Mouse (Mus musculus): ENCODE measurements around the gene F11r. TPM values are rescaled to one million over a fixed set of nuclear protein-coding genes. Genes with fewer than 3 reads are reported as not detected.

Gene F11r
- polyA plus RNA-seq, 1 experiment from 2014 or later: 95.8 TPM

DNA sequence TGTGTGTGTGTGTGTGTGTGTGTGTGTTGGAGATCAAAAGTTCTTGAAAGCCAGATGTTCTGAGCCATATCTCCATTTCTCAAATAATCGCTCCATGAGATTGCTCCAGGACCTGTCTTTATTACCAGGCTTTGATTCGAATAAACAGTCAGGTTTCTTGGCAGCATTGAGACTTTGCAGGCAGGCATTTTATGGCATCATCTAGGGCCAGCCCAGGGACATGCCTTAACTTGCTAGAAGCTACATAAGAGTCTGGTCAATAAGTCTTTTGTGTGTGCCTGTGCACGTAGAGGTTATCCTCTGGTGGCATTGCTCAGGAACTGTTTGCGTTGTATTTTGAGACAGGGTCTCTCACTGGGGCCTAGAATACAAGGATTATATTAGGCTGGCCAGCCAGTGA lies 36.2 kb downstream of the F11r start:
- TF ChIP-seq EP300 (optimal IDR thresholded peaks at IDR 0.05): no peak
- no peak for TF ChIP-seq CTCF (IDR thresholded peaks at IDR 0.05; ENCODE audit: low read depth)
- no peaks in the 10 kb centered on the region for H3K9me3 ChIP-seq (ENCODE audit: control insufficient read depth, low read length)
- H3K27me3 ChIP-seq (ENCODE audit: control insufficient read depth, insufficient read depth, low read length): no peaks in the 10 kb centered on the region
- H3K4me2 ChIP-seq (replicated peaks; ENCODE audit: low read depth): no peak overlapping the region
- WGBS: 61% methylated on average over 4 of the region's 4 CpGs
- no peak overlapping the region for H3K9ac ChIP-seq (ENCODE audit: low read length)
- ATAC-seq (ENCODE audit: low FRiP score, low TSS enrichment): no peak
- no peak for DNase-seq (ENCODE audit: low spot score)
- no peak overlapping the region for H3K4me3 ChIP-seq (ENCODE audit: low read depth, low read length)
- no peaks in the 10 kb centered on the region for H3K4me1 ChIP-seq (replicated peaks; ENCODE audit: control insufficient read depth, insufficient read depth)
- H3K36me3 ChIP-seq (ENCODE audit: control insufficient read depth, insufficient read depth, low read length): no peaks in the 10 kb centered on the region
- H3K27ac ChIP-seq (replicated peaks): no peak overlapping the region

DNA sequence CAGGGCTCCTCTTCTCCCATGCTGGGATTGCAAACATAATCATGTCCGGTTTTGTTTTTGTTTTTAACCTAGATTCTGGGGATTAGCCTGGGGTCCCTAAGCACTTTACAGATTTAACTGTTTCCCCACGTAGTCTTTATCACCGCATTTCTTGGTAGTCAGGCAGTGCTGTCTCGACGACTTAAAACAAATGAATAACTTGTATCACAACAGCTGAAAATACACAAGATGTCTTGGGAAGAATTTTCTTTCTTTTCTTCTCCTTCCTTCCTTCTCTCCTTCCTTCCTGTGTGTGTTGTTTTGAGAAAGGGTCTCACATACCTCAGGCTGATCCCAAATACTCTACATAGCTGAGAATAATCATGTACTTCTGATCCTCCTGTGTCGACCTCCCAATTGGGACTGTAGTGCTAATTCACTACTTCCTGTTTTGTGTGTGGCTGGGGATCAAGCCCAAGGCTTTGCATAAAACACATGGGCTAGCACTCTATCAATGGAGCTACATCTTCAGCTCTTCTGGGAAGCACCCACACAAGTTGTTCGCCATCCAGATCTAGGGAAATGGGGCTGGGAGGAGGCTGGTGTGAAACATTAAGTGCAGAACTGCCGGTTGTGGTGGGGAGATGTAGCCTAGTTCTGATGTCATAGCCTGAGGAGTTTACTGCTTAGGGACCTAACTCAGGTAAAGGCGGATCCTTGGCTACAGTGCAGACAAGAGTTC lies 36.7 kb downstream of the F11r start:
- DNase-seq (ENCODE audit: low spot score): no peak
- no peak overlapping the region for H3K27ac ChIP-seq (replicated peaks)
- H3K9ac ChIP-seq (ENCODE audit: low read length): no peak overlapping the region
- no peak for ATAC-seq (ENCODE audit: low FRiP score, low TSS enrichment)
- no peak for TF ChIP-seq CTCF (IDR thresholded peaks at IDR 0.05; ENCODE audit: low read depth)
- no peak for TF ChIP-seq EP300 (optimal IDR thresholded peaks at IDR 0.05)
- H3K9me3 ChIP-seq (ENCODE audit: control insufficient read depth, low read length): no peaks in the 10 kb centered on the region
- WGBS: 62% methylated on average over 9 of the region's 9 CpGs
- no peaks in the 10 kb centered on the region for H3K36me3 ChIP-seq (ENCODE audit: control insufficient read depth, insufficient read depth, low read length)
- H3K4me2 ChIP-seq (replicated peaks; ENCODE audit: low read depth): no peak overlapping the region
- no peaks in the 10 kb centered on the region for H3K27me3 ChIP-seq (ENCODE audit: control insufficient read depth, insufficient read depth, low read length)
- H3K4me1 ChIP-seq (replicated peaks; ENCODE audit: control insufficient read depth, insufficient read depth): no peaks in the 10 kb centered on the region
- H3K4me3 ChIP-seq (ENCODE audit: low read depth, low read length): no peak overlapping the region

DNA sequence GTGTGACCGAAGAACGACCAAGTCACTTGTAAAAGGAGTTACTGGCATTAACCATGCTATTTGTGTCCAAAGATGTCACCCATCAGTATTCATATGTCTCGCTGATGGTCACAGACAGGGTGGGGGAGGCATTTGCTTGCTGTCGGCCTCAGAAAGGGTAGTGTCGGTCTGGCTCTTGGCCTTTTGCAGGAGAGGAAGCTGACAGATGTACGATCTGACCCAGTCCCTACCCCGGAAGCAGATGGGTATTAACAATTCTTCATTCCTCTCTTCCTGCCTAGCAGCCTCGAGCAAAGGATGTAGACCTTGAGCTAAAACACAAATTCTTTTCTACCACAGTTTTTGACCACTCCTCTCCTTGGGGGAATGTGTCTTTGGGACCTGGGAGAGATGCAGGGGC lies 39.8 kb downstream of the F11r start:
- no peaks in the 10 kb centered on the region for H3K9me3 ChIP-seq (ENCODE audit: control insufficient read depth, low read length)
- peak overlapping the region; percentile 89 for H3K27ac ChIP-seq (replicated peaks)
- no peak overlapping the region for H3K4me3 ChIP-seq (ENCODE audit: low read depth, low read length)
- no peak overlapping the region for H3K4me2 ChIP-seq (replicated peaks; ENCODE audit: low read depth)
- H3K9ac ChIP-seq (ENCODE audit: low read length): no peak overlapping the region
- TF ChIP-seq EP300 (optimal IDR thresholded peaks at IDR 0.05) (no peak), CTCF (IDR thresholded peaks at IDR 0.05; ENCODE audit: low read depth) (no peak)
- H3K4me1 ChIP-seq (replicated peaks; ENCODE audit: control insufficient read depth, insufficient read depth): no peaks in the 10 kb centered on the region
- no peaks in the 10 kb centered on the region for H3K36me3 ChIP-seq (ENCODE audit: control insufficient read depth, insufficient read depth, low read length)
- 61% methylated on average over 8 of the region's 8 CpGs for WGBS
- H3K27me3 ChIP-seq (ENCODE audit: control insufficient read depth, insufficient read depth, low read length): no peaks in the 10 kb centered on the region
- ATAC-seq (ENCODE audit: low FRiP score, low TSS enrichment) (no peak), DNase-seq (ENCODE audit: low spot score) (no peak)

DNA sequence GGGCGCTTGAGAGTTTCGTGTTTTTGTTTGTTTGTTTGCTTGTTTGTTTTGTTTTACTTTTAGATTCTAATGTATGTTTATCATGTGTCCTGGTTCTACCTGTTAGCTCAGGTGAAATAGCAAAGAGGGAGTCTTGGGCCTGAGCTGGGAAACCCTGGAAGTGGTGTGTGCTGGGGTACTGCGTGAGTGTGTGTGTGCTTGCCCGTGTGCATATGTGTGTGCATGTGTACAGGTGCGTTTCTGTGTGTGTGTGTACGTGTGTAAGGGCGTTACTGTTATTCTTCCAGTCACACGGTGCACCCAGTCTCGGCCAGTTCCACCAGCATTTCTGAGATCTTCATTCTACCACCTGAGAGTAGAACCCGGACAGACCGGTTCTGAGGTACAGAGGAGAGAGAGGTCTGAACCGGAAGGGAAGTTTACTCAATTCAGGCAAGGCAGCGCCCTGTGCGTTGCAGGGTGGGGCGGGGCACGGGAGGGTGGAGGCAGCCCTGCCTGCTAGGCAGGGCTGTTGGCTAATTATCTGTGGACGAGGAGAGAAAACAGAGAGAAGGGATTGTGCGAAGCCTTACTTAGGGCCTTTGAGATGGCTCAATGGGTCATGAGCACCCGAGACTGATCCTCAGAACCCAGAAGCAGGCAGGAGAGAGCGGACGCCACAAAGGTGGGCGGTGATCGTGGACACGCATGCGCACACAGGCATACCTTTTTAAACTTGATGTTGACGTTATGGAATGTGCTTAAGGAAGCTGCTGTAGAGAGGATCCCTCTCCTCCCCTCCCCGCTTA lies 40.6 kb downstream of the F11r start:
- Histone ChIP-seq H3K4me3 (ENCODE audit: low read depth, low read length) (peak overlapping the region; percentile 23; the same call in 1 of the 2 replicates), H3K27me3 (ENCODE audit: control insufficient read depth, insufficient read depth, low read length) (no peaks in the 10 kb centered on the region), H3K4me1 (replicated peaks; ENCODE audit: control insufficient read depth, insufficient read depth) (no peaks in the 10 kb centered on the region), H3K4me2 (replicated peaks; ENCODE audit: low read depth) (peak overlapping the region; percentile 43), H3K36me3 (ENCODE audit: control insufficient read depth, insufficient read depth, low read length) (no peaks in the 10 kb centered on the region), H3K27ac (replicated peaks) (peak overlapping the region; percentile 91), H3K9ac (ENCODE audit: low read length) (no peak overlapping the region), H3K9me3 (ENCODE audit: control insufficient read depth, low read length) (no peaks in the 10 kb centered on the region)
- DNase-seq (ENCODE audit: low spot score) (peak; percentile 92), ATAC-seq (ENCODE audit: low FRiP score, low TSS enrichment) (peak; percentile 98)
- TF ChIP-seq EP300 (optimal IDR thresholded peaks at IDR 0.05) (peak; percentile 69), CTCF (IDR thresholded peaks at IDR 0.05; ENCODE audit: low read depth) (no peak)
- 44% methylated on average over 27 of the region's 27 CpGs for WGBS

DNA sequence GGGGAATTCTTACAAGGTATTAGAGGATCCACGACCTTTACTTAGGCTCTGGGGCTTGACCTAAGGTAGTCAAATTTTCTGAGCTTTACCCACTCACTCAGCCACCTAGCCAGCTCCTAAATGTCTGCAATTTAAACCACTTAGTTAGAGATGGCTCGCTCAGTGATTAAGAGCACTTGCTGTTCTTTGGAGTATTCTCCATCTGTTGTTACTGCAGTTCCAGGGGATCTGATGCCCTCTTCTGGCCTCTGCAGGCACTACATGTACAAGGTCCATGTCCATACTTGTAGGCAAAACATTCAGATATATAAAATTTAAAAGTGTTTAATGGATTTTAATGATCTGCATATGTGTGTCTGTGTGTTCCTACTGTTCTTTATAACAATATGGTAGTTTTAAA lies 41.6 kb downstream of the F11r start:
- TF ChIP-seq CTCF (IDR thresholded peaks at IDR 0.05; ENCODE audit: low read depth) (peak; percentile 91), EP300 (optimal IDR thresholded peaks at IDR 0.05) (no peak)
- H3K27ac ChIP-seq (replicated peaks): no peak overlapping the region
- DNase-seq (ENCODE audit: low spot score) (peak; percentile 80), ATAC-seq (ENCODE audit: low FRiP score, low TSS enrichment) (peak; percentile 21)
- H3K36me3 ChIP-seq (ENCODE audit: control insufficient read depth, insufficient read depth, low read length): no peaks in the 10 kb centered on the region
- no peak overlapping the region for H3K4me2 ChIP-seq (replicated peaks; ENCODE audit: low read depth)
- no peaks in the 10 kb centered on the region for H3K9me3 ChIP-seq (ENCODE audit: control insufficient read depth, low read length)
- H3K4me3 ChIP-seq (ENCODE audit: low read depth, low read length): no peak overlapping the region
- H3K27me3 ChIP-seq (ENCODE audit: control insufficient read depth, insufficient read depth, low read length): no peaks in the 10 kb centered on the region
- WGBS: 31% methylated on average over 2 of the region's 2 CpGs
- no peaks in the 10 kb centered on the region for H3K4me1 ChIP-seq (replicated peaks; ENCODE audit: control insufficient read depth, insufficient read depth)
- no peak overlapping the region for H3K9ac ChIP-seq (ENCODE audit: low read length)

DNA sequence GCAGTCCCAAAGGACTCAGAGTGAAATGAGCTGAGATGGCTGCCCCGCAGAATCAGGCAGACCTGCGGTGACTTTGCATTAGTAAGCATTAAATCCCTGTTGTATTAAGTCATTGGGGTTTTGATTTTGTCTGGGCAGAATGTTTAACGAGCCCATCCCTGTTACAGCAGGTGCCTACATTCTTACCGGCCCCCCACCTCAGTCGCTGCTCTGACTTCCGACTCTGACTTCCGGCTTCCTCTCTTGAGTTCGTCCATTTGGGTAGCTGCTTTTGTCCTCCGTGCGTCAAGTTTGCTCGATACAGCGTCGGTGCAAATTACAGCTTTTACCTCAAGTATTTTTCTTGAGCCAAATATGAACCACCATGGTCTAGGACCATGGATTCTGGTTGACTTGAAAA lies 56.9 kb downstream of the F11r start:
- 95% methylated on average over 13 of the region's 13 CpGs for WGBS
- no peak overlapping the region for H3K4me3 ChIP-seq (ENCODE audit: low read depth, low read length)
- H3K36me3 ChIP-seq (ENCODE audit: control insufficient read depth, insufficient read depth, low read length): no peaks in the 10 kb centered on the region
- H3K9ac ChIP-seq (ENCODE audit: low read length): no peak overlapping the region
- H3K4me2 ChIP-seq (replicated peaks; ENCODE audit: low read depth): no peak overlapping the region
- H3K4me1 ChIP-seq (replicated peaks; ENCODE audit: control insufficient read depth, insufficient read depth): no peaks in the 10 kb centered on the region
- H3K9me3 ChIP-seq (ENCODE audit: control insufficient read depth, low read length): no peaks in the 10 kb centered on the region
- no peak for ATAC-seq (ENCODE audit: low FRiP score, low TSS enrichment)
- H3K27me3 ChIP-seq (ENCODE audit: control insufficient read depth, insufficient read depth, low read length): no peaks in the 10 kb centered on the region
- H3K27ac ChIP-seq (replicated peaks): no peak overlapping the region
- no peak for DNase-seq (ENCODE audit: low spot score)
- TF ChIP-seq EP300 (optimal IDR thresholded peaks at IDR 0.05) (no peak), CTCF (IDR thresholded peaks at IDR 0.05; ENCODE audit: low read depth) (no peak)

All from stomach, postnatal 0 days (tissue).